Mouse (Mus musculus): ENCODE results near the gene Them5. TPM values are rescaled to one million over a fixed set of nuclear protein-coding genes. Genes with fewer than 3 reads are reported as not detected.

The Them5 gene
- polyA plus RNA-seq, 1 experiment from 2014 or later: not detected

GRCm38 (mm10) chr3:94348146-94348545 is 6.2 kb downstream of the Them5 start:
- no peaks in the 10 kb centered on the region for H3K4me1 ChIP-seq
- H3K36me3 ChIP-seq: no peaks in the 10 kb centered on the region
- H3K9me3 ChIP-seq: no peaks in the 10 kb centered on the region
- no peak for ATAC-seq (ENCODE audit: low FRiP score, low read depth)
- no peak overlapping the region for H3K4me2 ChIP-seq (replicated peaks)
- H3K4me3 ChIP-seq: no peak overlapping the region
- H3K27ac ChIP-seq: no peak overlapping the region
- no peak overlapping the region for H3K9ac ChIP-seq
- H3K27me3 ChIP-seq (replicated peaks): no peaks in the 10 kb centered on the region
- 77% methylated on average over 2 of the region's 2 CpGs for WGBS

GRCm38 (mm10) chr3:94360812-94361211 is 18.9 kb downstream of the Them5 start:
- H3K9ac ChIP-seq: no peak overlapping the region
- H3K27ac ChIP-seq: no peak overlapping the region
- H3K9me3 ChIP-seq: no peaks in the 10 kb centered on the region
- H3K36me3 ChIP-seq: no peaks in the 10 kb centered on the region
- no peak overlapping the region for H3K4me3 ChIP-seq
- peaks cover 35% of the 10 kb centered on the region for H3K27me3 ChIP-seq (replicated peaks)
- ATAC-seq (ENCODE audit: low FRiP score, low read depth): no peak
- H3K4me2 ChIP-seq (replicated peaks): no peak overlapping the region
- H3K4me1 ChIP-seq: peaks cover 7% of the 10 kb centered on the region; the same call in 1 of the 2 replicates
- WGBS: 0% methylated on average over 1 of the region's 1 CpGs

GRCm38 (mm10) chr3:94362138-94362537 is 20.2 kb downstream of the Them5 start, which contains the start of gene C2cd4d:
Gene C2cd4d (plus strand): TSS chr3:94362438.
- no peak within 1 kb of the TSS for H3K27ac ChIP-seq

GRCm38 (mm10) chr3:94363291-94364153 is 21.6 kb downstream of the Them5 start:
- H3K4me3 ChIP-seq: peak overlapping the region; percentile 48
- H3K27me3 ChIP-seq (replicated peaks): peaks cover 40% of the 10 kb centered on the region
- H3K4me1 ChIP-seq: peaks cover 7% of the 10 kb centered on the region; the same call in 1 of the 2 replicates
- WGBS: 5% methylated on average over 97 of the region's 97 CpGs
- peak; percentile 77 for ATAC-seq (ENCODE audit: low FRiP score, low read depth)
- no peaks in the 10 kb centered on the region for H3K9me3 ChIP-seq
- no peaks in the 10 kb centered on the region for H3K36me3 ChIP-seq
- H3K4me2 ChIP-seq (replicated peaks): peak overlapping the region; percentile 91
- no peak overlapping the region for H3K27ac ChIP-seq
- H3K9ac ChIP-seq: peak overlapping the region; percentile 87

More at GRCm38 (mm10) chr3:94362138-94362537, 20.2 kb downstream of the Them5 start, which contains the start of gene C2cd4d:
- no peak for ATAC-seq (ENCODE audit: low FRiP score, low read depth)
- Histone ChIP-seq H3K9me3 (no peaks in the 10 kb centered on the region), H3K9ac (peak within 1 kb of the TSS; percentile 87), H3K4me3 (peak within 1 kb of the TSS; percentile 48), H3K27me3 (replicated peaks) (peaks cover 40% of the 10 kb centered on the region), H3K4me1 (peaks cover 7% of the 10 kb centered on the region; the same call in 1 of the 2 replicates), H3K36me3 (no peaks in the 10 kb centered on the region), H3K4me2 (replicated peaks) (peak within 1 kb of the TSS; percentile 91)
- 45% methylated on average over 7 of the region's 7 CpGs for WGBS

GRCm38 (mm10) chr3:94364154-94364526 is 22.2 kb downstream of the Them5 start:
- Histone ChIP-seq H3K4me1 (peaks cover 7% of the 10 kb centered on the region; the same call in 1 of the 2 replicates), H3K4me2 (replicated peaks) (peak overlapping the region; percentile 91), H3K9me3 (no peaks in the 10 kb centered on the region), H3K36me3 (no peaks in the 10 kb centered on the region), H3K27me3 (replicated peaks) (peaks cover 40% of the 10 kb centered on the region), H3K9ac (peak overlapping the region; percentile 87), H3K4me3 (peak overlapping the region; percentile 48), H3K27ac (no peak overlapping the region)
- ATAC-seq (ENCODE audit: low FRiP score, low read depth): peak; percentile 43
- 4% methylated on average over 23 of the region's 23 CpGs for WGBS

- Histone ChIP-seq H3K4me3 (no peak overlapping the region), H3K4me1 (peaks cover 11% of the 10 kb centered on the region; the same call in 1 of the 2 replicates), H3K4me2 (replicated peaks) (no peak overlapping the region), H3K9me3 (no peaks in the 10 kb centered on the region), H3K9ac (no peak overlapping the region), H3K36me3 (no peaks in the 10 kb centered on the region), H3K27me3 (replicated peaks) (peaks cover 40% of the 10 kb centered on the region), H3K27ac (no peak overlapping the region)
- WGBS: 28% methylated on average over 3 of the region's 3 CpGs
- 0 out of 2 replicates have a peak, but pooled peaks have one; percentile 13 for ATAC-seq (ENCODE audit: low FRiP score, low read depth)
These were observed 24.9 kb downstream of the Them5 start for GRCm38 (mm10) chr3:94366761-94367160.

- no peak overlapping the region for H3K9ac ChIP-seq
These were observed 25.6 kb downstream of the Them5 start for GRCm38 (mm10) chr3:94367511-94367910.

GRCm38 (mm10) chr3:94368631-94369030 is 26.7 kb downstream of the Them5 start:
- H3K27ac ChIP-seq: no peak overlapping the region
- H3K4me1 ChIP-seq: peaks cover 23% of the 10 kb centered on the region
- no peak overlapping the region for H3K9ac ChIP-seq
- no peak for ATAC-seq (ENCODE audit: low FRiP score, low read depth)
- no peak overlapping the region for H3K4me2 ChIP-seq (replicated peaks)
- H3K36me3 ChIP-seq: no peaks in the 10 kb centered on the region
- H3K27me3 ChIP-seq (replicated peaks): peaks cover 28% of the 10 kb centered on the region
- H3K4me3 ChIP-seq: no peak overlapping the region
- H3K9me3 ChIP-seq: no peaks in the 10 kb centered on the region
- WGBS: 72% methylated on average over 6 of the region's 6 CpGs

More at GRCm38 (mm10) chr3:94367511-94367910, 25.6 kb downstream of the Them5 start:
- H3K4me1 ChIP-seq: 0 out of 2 replicates have a peak, but pooled peaks cover 12% of the 10 kb centered on the region
- no peaks in the 10 kb centered on the region for H3K9me3 ChIP-seq
- no peak overlapping the region for H3K27ac ChIP-seq
- no peak for ATAC-seq (ENCODE audit: low FRiP score, low read depth)
- H3K4me2 ChIP-seq (replicated peaks): no peak overlapping the region
- peaks cover 32% of the 10 kb centered on the region for H3K27me3 ChIP-seq (replicated peaks)
- no peak overlapping the region for H3K4me3 ChIP-seq
- WGBS: 86% methylated on average over 6 of the region's 6 CpGs
- H3K36me3 ChIP-seq: no peaks in the 10 kb centered on the region

- H3K9ac ChIP-seq: no peak overlapping the region
- H3K4me1 ChIP-seq: peaks cover 19% of the 10 kb centered on the region
- H3K36me3 ChIP-seq: no peaks in the 10 kb centered on the region
- no peak overlapping the region for H3K4me2 ChIP-seq (replicated peaks)
- H3K27me3 ChIP-seq (replicated peaks): peaks cover 19% of the 10 kb centered on the region
- no peak overlapping the region for H3K27ac ChIP-seq
- no peaks in the 10 kb centered on the region for H3K9me3 ChIP-seq
- no peak overlapping the region for H3K4me3 ChIP-seq
- no peak for ATAC-seq (ENCODE audit: low FRiP score, low read depth)
- 73% methylated on average over 2 of the region's 2 CpGs for WGBS
These were observed 27.8 kb downstream of the Them5 start for GRCm38 (mm10) chr3:94369709-94370108.

GRCm38 (mm10) chr3:94371637-94372036 is 29.7 kb downstream of the Them5 start:
- Histone ChIP-seq H3K4me2 (replicated peaks) (peak overlapping the region; percentile 41), H3K27me3 (replicated peaks) (0 out of 2 replicates have a peak, but pooled peaks cover 5% of the 10 kb centered on the region), H3K4me3 (no peak overlapping the region), H3K4me1 (peaks cover 19% of the 10 kb centered on the region), H3K36me3 (no peaks in the 10 kb centered on the region), H3K9ac (no peak overlapping the region), H3K27ac (no peak overlapping the region), H3K9me3 (no peaks in the 10 kb centered on the region)
- 0 out of 2 replicates have a peak, but pooled peaks have one; percentile 17 for ATAC-seq (ENCODE audit: low FRiP score, low read depth)
- WGBS: 5% methylated on average over 11 of the region's 11 CpGs

GRCm38 (mm10) chr3:94372038-94372437 is 30.1 kb downstream of the Them5 start:
- 6% methylated on average over 3 of the region's 3 CpGs for WGBS
- Histone ChIP-seq H3K4me2 (replicated peaks) (peak overlapping the region; percentile 41), H3K9ac (no peak overlapping the region)

GRCm38 (mm10) chr3:94372641-94373040 is 30.7 kb downstream of the Them5 start, which contains the start of gene Rorc:
Gene Rorc (plus strand): TSS chr3:94372794.
- H3K9ac ChIP-seq: no peak within 1 kb of the TSS
- no peaks in the 10 kb centered on the region for H3K9me3 ChIP-seq
- H3K4me1 ChIP-seq: peaks cover 19% of the 10 kb centered on the region
- H3K27me3 ChIP-seq (replicated peaks): 0 out of 2 replicates have a peak, but pooled peaks cover 5% of the 10 kb centered on the region
- peak; percentile 14; the same call in 1 of the 2 replicates for ATAC-seq (ENCODE audit: low FRiP score, low read depth)
- WGBS: 23% methylated on average over 5 of the region's 5 CpGs
- H3K4me2 ChIP-seq (replicated peaks): peak within 1 kb of the TSS; percentile 42
- H3K4me3 ChIP-seq: no peak within 1 kb of the TSS
- no peak within 1 kb of the TSS for H3K27ac ChIP-seq
- no peaks in the 10 kb centered on the region for H3K36me3 ChIP-seq

More at GRCm38 (mm10) chr3:94372038-94372437, 30.1 kb downstream of the Them5 start:
- ATAC-seq (ENCODE audit: low FRiP score, low read depth): no peak
- H3K27ac ChIP-seq: no peak overlapping the region
- H3K36me3 ChIP-seq: no peaks in the 10 kb centered on the region
- peaks cover 19% of the 10 kb centered on the region for H3K4me1 ChIP-seq
- H3K27me3 ChIP-seq (replicated peaks): 0 out of 2 replicates have a peak, but pooled peaks cover 5% of the 10 kb centered on the region
- no peaks in the 10 kb centered on the region for H3K9me3 ChIP-seq
- no peak overlapping the region for H3K4me3 ChIP-seq

Data from neural tube, embryonic 12.5 days (tissue).